In the genomic region with DNA sequence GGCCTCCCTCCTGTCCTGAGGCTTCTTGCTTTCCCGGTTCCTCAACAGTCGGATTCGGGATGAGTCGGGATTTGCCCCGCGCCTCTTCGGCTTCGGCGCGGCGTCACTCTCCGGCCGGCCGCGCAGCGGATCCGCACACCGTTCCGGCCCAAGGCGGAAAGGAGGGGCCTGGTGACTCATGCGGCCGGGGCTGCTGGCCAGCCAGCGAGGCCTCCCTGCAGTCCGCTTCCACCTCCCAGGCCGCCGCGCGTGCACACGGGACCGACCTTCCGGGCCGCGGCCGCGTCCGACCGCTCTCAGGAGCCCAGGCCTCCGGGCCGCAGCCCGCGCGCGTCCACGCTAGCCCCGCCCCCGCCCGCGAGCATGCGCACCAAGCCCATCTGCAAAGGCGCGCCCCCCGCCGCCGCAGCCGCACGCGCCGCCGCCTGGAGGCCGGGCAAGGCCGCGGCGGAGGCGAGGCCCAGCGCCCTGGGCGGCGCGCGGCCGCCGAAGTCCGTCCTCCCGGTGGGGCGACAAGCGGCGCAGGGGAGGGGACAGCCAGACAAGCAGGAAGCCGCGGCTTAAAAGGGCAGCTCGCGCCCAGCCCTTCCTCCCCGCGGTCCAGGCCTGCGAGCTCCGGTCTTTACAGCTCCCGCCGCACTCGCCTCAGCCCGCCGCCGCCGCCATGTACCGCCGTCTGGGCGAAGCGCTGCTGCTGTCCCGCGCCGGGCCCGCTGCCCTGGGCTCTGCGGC, we compare ENCODE assay signal across 8 mouse cellular contexts. TPM values are rescaled to one million over a fixed set of nuclear protein-coding genes. Genes with fewer than 3 reads are reported as not detected.
DNase-seq lines count a peak whose midpoint lies in the region; ATAC-seq and TF ChIP-seq lines count a peak whose summit lies in the region.

Shld2 (minus strand) TSS at position 260 of the 732 bp plus-strand sequence.
Glud1 (plus strand) TSS at position 494 of the 732 bp plus-strand sequence.

- under 1% methylated on average over 76 of the region's 100 CpGs for WGBS in cerebellum, adult 2 months
- WGBS in lung, embryonic 16.5 days: under 1% methylated on average over 84 of the region's 100 CpGs

- H3K36me3 ChIP-seq in G1E (replicated peaks): peaks cover 24% of the 10 kb centered on the region
- no peaks in the 10 kb centered on the region for H3K36me3 ChIP-seq in lung, embryonic 16.5 days (ENCODE audit: control insufficient read depth, insufficient read depth, low read length)

- peaks cover 42% of the 10 kb centered on the region for H3K4me1 ChIP-seq in G1E (ENCODE audit: insufficient read depth, low read depth, low read length)
- no peaks in the 10 kb centered on the region; the same call in 1 of the 2 replicates for H3K4me1 ChIP-seq in cerebellum, adult 2 months (ENCODE audit: control insufficient read depth, insufficient read depth, low read length)
- peaks cover 21% of the 10 kb centered on the region for H3K4me1 ChIP-seq in lung, embryonic 16.5 days (replicated peaks; ENCODE audit: control insufficient read depth, insufficient read depth, low read length)

- peak within 1 kb of the TSS; percentile 96 for H3K9ac ChIP-seq in lung, embryonic 16.5 days (ENCODE audit: low read length)

- TF ChIP-seq POLR2A in cerebellum, adult 2 months (IDR thresholded peaks at IDR 0.05; ENCODE audit: borderline replicate concordance, insufficient read depth, low read length): peak; percentile 63

- peak within 1 kb of the TSS; percentile 83 for H3K4me2 ChIP-seq in lung, embryonic 16.5 days (ENCODE audit: low read depth, low read length)

- peak; percentile 85 for DNase-seq in G1E (ENCODE audit: low spot score)
- peak; percentile 96 to 97 for DNase-seq in cerebellum, adult 2 months
- peak; percentile 92 for DNase-seq in forelimb bud, embryonic 11.5 days (ENCODE audit: low read depth, low spot score)
- peak; percentile 69 for DNase-seq in layer of hippocampus, adult 9-10 months (ENCODE audit: low spot score)
- DNase-seq in ovary, postnatal 10 days (ENCODE audit: low spot score): peak; percentile 86
- DNase-seq in thymus, postnatal 10 days (ENCODE audit: low spot score in 2 of 2): peak; percentile 82 to 90

- no peak for TF ChIP-seq CTCF in G1E (IDR thresholded peaks at IDR 0.05; ENCODE audit: low read depth, low read length)
- TF ChIP-seq CTCF in cerebellum, adult 2 months (IDR thresholded peaks at IDR 0.05; ENCODE audit: borderline replicate concordance, insufficient read depth, low read depth, low read length): no peak

- peak within 1 kb of the TSS; percentile 86 for H3K27ac ChIP-seq in cerebellum, adult 2 months (ENCODE audit: insufficient read depth, low read length)
- peak within 1 kb of the TSS; percentile 97 for H3K27ac ChIP-seq in lung, embryonic 16.5 days (ENCODE audit: low read length)

- H3K27me3 ChIP-seq in G1E (ENCODE audit: insufficient read depth, low read length): no peaks in the 10 kb centered on the region
- no peaks in the 10 kb centered on the region for H3K27me3 ChIP-seq in cerebellum, adult 2 months (ENCODE audit: control insufficient read depth, insufficient read depth, low read length)
- no peaks in the 10 kb centered on the region for H3K27me3 ChIP-seq in lung, embryonic 16.5 days (ENCODE audit: control insufficient read depth, insufficient read depth, low read depth, low read length)

- peak within 1 kb of the TSS; percentile 89 for H3K4me3 ChIP-seq in G1E (ENCODE audit: low read depth, low read length)
- peak within 1 kb of the TSS; percentile 90 for H3K4me3 ChIP-seq in cerebellum, adult 2 months (replicated peaks; ENCODE audit: insufficient read depth, low read depth, low read length)
- peak within 1 kb of the TSS; percentile 93 for H3K4me3 ChIP-seq in lung, embryonic 16.5 days (ENCODE audit: low read length)

- ATAC-seq in G1E (ENCODE audit: extremely low read depth, insufficient number of reproducible peaks, low FRiP score, poor library complexity, severe bottlenecking): peak; percentile 70
- ATAC-seq in hematopoietic stem cell, adult 5-6 weeks (replicated peaks in 1 of 2; ENCODE audit: insufficient read depth in 1 of 2, low FRiP score in 2 of 2, low TSS enrichment in 1 of 2, low read depth in 1 of 2, poor library complexity in 2 of 2, severe bottlenecking in 2 of 2): peak; percentile 77 to 89
- peak; percentile 97 for ATAC-seq in lung, embryonic 16.5 days (ENCODE audit: low read depth)

- no peaks in the 10 kb centered on the region for H3K9me3 ChIP-seq in G1E (replicated peaks)
- H3K9me3 ChIP-seq in lung, embryonic 16.5 days (ENCODE audit: control insufficient read depth, low read length): no peaks in the 10 kb centered on the region

RNA-seq across cellular contexts. Expression of gene Shld2, which starts in this region (rescaled TPM):
- total RNA-seq in G1E (2014; fragmentation: Nextera tagmentation) (21.1 and 24.2 TPM in 2 replicates), G1E (2017) (14.6 and 14.8 TPM in 2 replicates)
- polyA plus RNA-seq in G1E (2012): 6.2 and 7.9 TPM in 2 replicates
- 4.3 and 4.5 TPM in 2 replicates for polyA plus RNA-seq in cerebellum, adult 2 months (2012; rRNA removed)
- total RNA-seq in hematopoietic stem cell, adult 5-6 weeks (2017): 17.9 and 24.0 TPM in 2 replicates
- polyA plus RNA-seq in lung, embryonic 16.5 days (2015; fragmentation: Nextera tagmentation; extraction: Ambion mirVana): 9.9 and 10.1 TPM in 2 replicates

RNA-seq across cellular contexts. Expression of gene Glud1, which starts in this region (rescaled TPM):
- total RNA-seq in G1E (2014; fragmentation: Nextera tagmentation) (92.0 and 118 TPM in 2 replicates), G1E (2017) (83.9 and 109 TPM in 2 replicates)
- 45.9 and 61.4 TPM in 2 replicates for polyA plus RNA-seq in G1E (2012)
- polyA plus RNA-seq in cerebellum, adult 2 months (2012; rRNA removed): 192 and 196 TPM in 2 replicates
- total RNA-seq in hematopoietic stem cell, adult 5-6 weeks (2017): 88.9 and 91.3 TPM in 2 replicates
- polyA plus RNA-seq in lung, embryonic 16.5 days (2015; fragmentation: Nextera tagmentation; extraction: Ambion mirVana): 53.7 and 56.7 TPM in 2 replicates

Comparison
In these comparisons a context has a peak if more than half of its experiments do, and no peak if none do; other contexts are left out.
1. Peak in every context shown above with its lines: DNase-seq, ATAC-seq, H3K4me3 ChIP-seq and H3K27ac ChIP-seq.